Mouse (Mus musculus) thymus, adult 2 months (tissue): ENCODE results near the gene Serpina6.

Experiments used
- CTCF ChIP-seq: fragments of 200-500 bp; IDR thresholded peaks from 2 replicates; pipeline ENCODE4 v1.5.1; 2012; ENCODE audit warnings: mild to moderate bottlenecking, control low read depth, low read length, moderate library complexity, borderline replicate concordance; ENCODE audit not compliant: control insufficient read depth, poor library complexity, insufficient read depth; ENCODE audit errors: extremely low read depth
- POLR2A ChIP-seq: fragments of 200-500 bp; IDR thresholded peaks from 2 replicates; pipeline ENCODE4 v1.6.1; 2012; ENCODE audit warnings: mild to moderate bottlenecking, low read length, control low read depth, moderate library complexity; ENCODE audit not compliant: control insufficient read depth, poor library complexity, insufficient read depth; ENCODE audit errors: extremely low read depth

- TF ChIP-seq CTCF (no peak), POLR2A (no peak)
These were observed 31.3 kb upstream of the Serpina6 start for GRCm38 (mm10) chr12:103688221-103688814.
